Mouse (Mus musculus) MEL (cell line): ENCODE data around the gene Diras2.

ENCODE experiments used
- CHD1 ChIP-seq: IDR thresholded peaks from 2 replicates; pipeline ENCODE4 v1.6.1; 2012; ENCODE audit warnings: low read depth, mild to moderate bottlenecking, inconsistent platforms, low read length, improper control_type of control experiment
- CTCF ChIP-seq, 3 experiments: IDR thresholded peaks in 2 of 3; conservative IDR thresholded peaks in 1 of 3; 2 replicates each; pipeline ENCODE4 v1.5.1; 2011 to 2012; ENCODE audit warnings: low read length in 3 of 3, low read depth in 2 of 3, mild to moderate bottlenecking in 2 of 3, improper control_type of control experiment in 1 of 3, inconsistent platforms in 1 of 3, mixed read lengths in 1 of 3, moderate library complexity in 1 of 3; ENCODE audit not compliant: control insufficient read depth in 1 of 3, insufficient read depth in 1 of 3, poor library complexity in 1 of 3, severe bottlenecking in 1 of 3
- MAFK ChIP-seq: IDR thresholded peaks from 2 replicates; pipeline ENCODE4 v1.6.1; 2011; ENCODE audit warnings: low read depth, mild to moderate bottlenecking, low read length, improper control_type of control experiment, borderline replicate concordance
- MAX ChIP-seq: IDR thresholded peaks from 2 replicates; pipeline ENCODE4 v1.6.1; 2011; ENCODE audit warnings: low read length, improper control_type of control experiment
- MAZ ChIP-seq: IDR thresholded peaks from 2 replicates; pipeline ENCODE4 v1.6.1; 2012; ENCODE audit warnings: low read depth, mild to moderate bottlenecking, inconsistent platforms, low read length, improper control_type of control experiment
- NELFE ChIP-seq: IDR thresholded peaks from 2 replicates; pipeline ENCODE4 v1.6.1; 2011; ENCODE audit warnings: low read depth, low read length, improper control_type of control experiment
- POLR2A ChIP-seq, 2 experiments: IDR thresholded peaks; 2 replicates each; pipeline ENCODE4 v1.6.1; 2011 to 2012; ENCODE audit warnings: low read length in 2 of 2, mild to moderate bottlenecking in 2 of 2, control low read depth in 1 of 2, improper control_type of control experiment in 1 of 2, low read depth in 1 of 2, moderate library complexity in 1 of 2; ENCODE audit not compliant: control insufficient read depth in 1 of 2, insufficient read depth in 1 of 2, poor library complexity in 1 of 2
- POLR2AphosphoS2 ChIP-seq: IDR thresholded peaks from 2 replicates; pipeline ENCODE4 v1.6.1; 2011; ENCODE audit warnings: low read length, improper control_type of control experiment
- TCF12 ChIP-seq: IDR thresholded peaks from 2 replicates; pipeline ENCODE4 v1.6.1; 2014; ENCODE audit warnings: low read depth, mild to moderate bottlenecking, inconsistent platforms, low read length, improper control_type of control experiment, moderate library complexity
- UBTF ChIP-seq: IDR thresholded peaks from 2 replicates; pipeline ENCODE4 v1.6.1; 2012; ENCODE audit warnings: low read depth, mild to moderate bottlenecking, inconsistent platforms, low read length, improper control_type of control experiment, moderate library complexity, borderline replicate concordance; ENCODE audit not compliant: insufficient read depth
- USF1 ChIP-seq: IDR thresholded peaks from 2 replicates; pipeline ENCODE4 v1.6.1; 2014; ENCODE audit warnings: low read depth, mild to moderate bottlenecking, inconsistent platforms, low read length, improper control_type of control experiment, moderate library complexity
- USF2 ChIP-seq, 2 experiments: IDR thresholded peaks; 2 replicates each; pipeline ENCODE4 v1.6.1; 2011 to 2012; ENCODE audit warnings: improper control_type of control experiment in 2 of 2, low read length in 2 of 2, borderline replicate concordance in 1 of 2, inconsistent platforms in 1 of 2, low read depth in 1 of 2, mild to moderate bottlenecking in 1 of 2; ENCODE audit not compliant: insufficient read depth in 1 of 2
- ZC3H11A ChIP-seq: IDR thresholded peaks from 2 replicates; pipeline ENCODE4 v1.6.1; 2012; ENCODE audit warnings: low read depth, mild to moderate bottlenecking, inconsistent platforms, low read length, improper control_type of control experiment

- TF ChIP-seq CHD1 (no peak), CTCF (IDR thresholded peaks at IDR 0.05 in 2 of 3, conservative IDR thresholded peaks at IDR 0.05 in 1 of 3; ENCODE audit: control insufficient read depth in 1 of 3, insufficient read depth in 1 of 3, low read depth in 2 of 3, low read length in 3 of 3, poor library complexity in 1 of 3, severe bottlenecking in 1 of 3) (no peak), MAZ (no peak), MAFK (no peak), POLR2AphosphoS2 (no peak), USF1 (no peak), POLR2A (IDR thresholded peaks at IDR 0.05; ENCODE audit: control insufficient read depth in 1 of 2, insufficient read depth in 1 of 2, low read depth in 1 of 2, low read length in 2 of 2, poor library complexity in 1 of 2) (no peak), ZC3H11A (no peak), TCF12 (no peak), UBTF (no peak), NELFE (no peak), MAX (no peak), USF2 (IDR thresholded peaks at IDR 0.05; ENCODE audit: borderline replicate concordance in 1 of 2, insufficient read depth in 1 of 2, low read depth in 1 of 2, low read length in 2 of 2) (no peak)
These were observed 2.6 kb upstream of the Diras2 start for GRCm38 (mm10) chr13:52533644-52534043.
